Mouse (Mus musculus) heart, embryonic 16.5 days (tissue): ENCODE measurements around the gene Lta. TPM values are rescaled to one million over a fixed set of nuclear protein-coding genes. Genes with fewer than 3 reads are reported as not detected.

Source experiments
- ATAC-seq: fragments of 200-750 bp; cut with Nextera tagmentation; replicated peaks from 2 replicates; pipeline ENCODE4 v1.8.0; 2017; ENCODE audit warnings: moderate number of reproducible peaks; ENCODE audit not compliant: insufficient read depth, low FRiP score; ENCODE audit errors: extremely low read depth
- H3K27ac ChIP-seq: fragments of 300-500 bp; sonication (generic); 2 replicates; pipeline ENCODE4 v1.5.1; 2014; ENCODE audit warnings: mild to moderate bottlenecking, low read length, control low read depth, moderate library complexity
- H3K27me3 ChIP-seq: fragments of 300-500 bp; sonication (generic); 2 replicates; pipeline ENCODE4 v1.6.1; 2014; ENCODE audit warnings: low read length, mixed read lengths; ENCODE audit not compliant: control insufficient read depth, insufficient read depth
- H3K36me3 ChIP-seq: fragments of 300-500 bp; sonication (generic); 2 replicates; pipeline ENCODE4 v1.6.1; 2014; ENCODE audit not compliant: control insufficient read depth, insufficient read depth
- H3K4me1 ChIP-seq: fragments of 300-500 bp; sonication (generic); 2 replicates; pipeline ENCODE4 v1.6.1; 2014; ENCODE audit warnings: low read length, mixed read lengths; ENCODE audit not compliant: control insufficient read depth, insufficient read depth
- H3K4me2 ChIP-seq: fragments of 300-500 bp; sonication (generic); 2 replicates; pipeline ENCODE4 v1.6.1; 2014; ENCODE audit warnings: low read depth, mild to moderate bottlenecking, control low read depth, low read length
- H3K4me3 ChIP-seq: fragments of 300-500 bp; sonication (generic); 2 replicates; pipeline ENCODE4 v1.5.1; 2014; ENCODE audit warnings: mild to moderate bottlenecking, control low read depth, low read length
- H3K9ac ChIP-seq: fragments of 300-500 bp; sonication (generic); 2 replicates; pipeline ENCODE4 v1.6.1; 2014; ENCODE audit warnings: low read length, control low read depth
- H3K9me3 ChIP-seq: fragments of 300-500 bp; sonication (generic); replicated peaks from 2 replicates; pipeline ENCODE4 v1.6.1; 2016; ENCODE audit warnings: low read length; ENCODE audit not compliant: control insufficient read depth
- WGBS: fragments of 180-500 bp; shearing (Covaris S2); extraction: QIAGEN DNeasy Blood & Tissue Kit; methylation state at CpG from one replicate; pipeline ENCODE4 v1.1.7; 2014; 5-methylcytosine and 5-hydroxymethylcytosine counted together
- polyA plus RNA-seq: library from polyadenylated mRNA; unstranded; fragments of >200 nt; fragmentation: Nextera tagmentation; extraction: Ambion mirVana; gene quantifications from 2 replicates; pipeline ENCODE4 v1.2.1, GENCODE M21; 2015

Gene Lta
- polyA plus RNA-seq, 1 experiment from 2014 or later: 0.79 TPM

- Histone ChIP-seq H3K4me1 (peaks cover 7% of the 10 kb centered on the region), H3K9ac (0 out of 2 replicates have a peak within 1 kb of the TSS, but pooled peaks have one; percentile 18), H3K9me3 (no peaks in the 10 kb centered on the region), H3K27me3 (no peaks in the 10 kb centered on the region), H3K4me3 (no peak within 1 kb of the TSS), H3K4me2 (no peak within 1 kb of the TSS), H3K27ac (peak within 1 kb of the TSS; percentile 75), H3K36me3 (peaks cover 8% of the 10 kb centered on the region; the same call in 1 of the 2 replicates)
- ATAC-seq: no peak
- WGBS: 60% methylated on average over 28 of the region's 28 CpGs
Measured at GRCm38 (mm10) chr17:35220156-35220952, 15.2 kb upstream of the Lta start, which contains the start of gene Gm16181. Gene Gm16181, plus strand, starts transcription at chr17:35220834.

GRCm38 (mm10) chr17:35219601-35220041 is 14.5 kb upstream of the Lta start:
- H3K27ac ChIP-seq: peak overlapping the region; percentile 39
- no peaks in the 10 kb centered on the region for H3K27me3 ChIP-seq
- no peaks in the 10 kb centered on the region for H3K9me3 ChIP-seq
- no peak for ATAC-seq
- H3K9ac ChIP-seq: no peak overlapping the region
- no peak overlapping the region for H3K4me2 ChIP-seq
- 54% methylated on average over 6 of the region's 6 CpGs for WGBS
- 0 out of 2 replicates have a peak, but pooled peaks cover 2% of the 10 kb centered on the region for H3K36me3 ChIP-seq
- no peak overlapping the region for H3K4me3 ChIP-seq
- H3K4me1 ChIP-seq: peaks cover 7% of the 10 kb centered on the region

- H3K9ac ChIP-seq: no peak overlapping the region
- no peak overlapping the region for H3K4me3 ChIP-seq
- no peaks in the 10 kb centered on the region for H3K9me3 ChIP-seq
- H3K4me2 ChIP-seq: no peak overlapping the region
- H3K27ac ChIP-seq: peak overlapping the region; percentile 62
- H3K27me3 ChIP-seq: no peaks in the 10 kb centered on the region
- ATAC-seq: peak; percentile 52
- peaks cover 7% of the 10 kb centered on the region for H3K4me1 ChIP-seq
- H3K36me3 ChIP-seq: 0 out of 2 replicates have a peak, but pooled peaks cover 2% of the 10 kb centered on the region
- 64% methylated on average over 18 of the region's 18 CpGs for WGBS
Measured at GRCm38 (mm10) chr17:35218516-35219193, 13.5 kb upstream of the Lta start.

- no peak overlapping the region for H3K9ac ChIP-seq
Measured at GRCm38 (mm10) chr17:35213071-35213470, 7.9 kb upstream of the Lta start.

GRCm38 (mm10) chr17:35210593-35210992 is 5.4 kb upstream of the Lta start:
- no peak overlapping the region for H3K9ac ChIP-seq
- H3K36me3 ChIP-seq: no peaks in the 10 kb centered on the region
- no peak overlapping the region for H3K4me2 ChIP-seq
- ATAC-seq: no peak
- no peaks in the 10 kb centered on the region for H3K4me1 ChIP-seq
- no peak overlapping the region for H3K27ac ChIP-seq
- H3K4me3 ChIP-seq: no peak overlapping the region
- H3K27me3 ChIP-seq: 0 out of 2 replicates have a peak, but pooled peaks cover 2% of the 10 kb centered on the region
- no peaks in the 10 kb centered on the region for H3K9me3 ChIP-seq
- WGBS: 68% methylated on average over 3 of the region's 3 CpGs

More at GRCm38 (mm10) chr17:35213071-35213470, 7.9 kb upstream of the Lta start:
- Histone ChIP-seq H3K4me1 (no peaks in the 10 kb centered on the region), H3K27ac (no peak overlapping the region), H3K9me3 (no peaks in the 10 kb centered on the region), H3K4me3 (no peak overlapping the region), H3K36me3 (no peaks in the 10 kb centered on the region), H3K27me3 (0 out of 2 replicates have a peak, but pooled peaks cover 2% of the 10 kb centered on the region), H3K4me2 (no peak overlapping the region)
- 88% methylated on average over 5 of the region's 5 CpGs for WGBS
- no peak for ATAC-seq

- WGBS: 64% methylated on average over 12 of the region's 12 CpGs
Measured at GRCm38 (mm10) chr17:35209785-35210535, 4.8 kb upstream of the Lta start.

GRCm38 (mm10) chr17:35205380-35205769 is 224 bp upstream of the Lta start:
- no peak for ATAC-seq
- no peak overlapping the region for H3K27ac ChIP-seq
- no peaks in the 10 kb centered on the region for H3K36me3 ChIP-seq
- H3K27me3 ChIP-seq: peaks cover 33% of the 10 kb centered on the region
- no peak overlapping the region for H3K4me3 ChIP-seq
- no peaks in the 10 kb centered on the region for H3K9me3 ChIP-seq
- 0 out of 2 replicates have a peak, but pooled peaks cover 4% of the 10 kb centered on the region for H3K4me1 ChIP-seq
- peak overlapping the region; percentile 53; the same call in 1 of the 2 replicates for H3K9ac ChIP-seq
- 48% methylated on average over 10 of the region's 10 CpGs for WGBS
- H3K4me2 ChIP-seq: no peak overlapping the region; the same call in 1 of the 2 replicates

More at GRCm38 (mm10) chr17:35209785-35210535, 4.8 kb upstream of the Lta start:
- Histone ChIP-seq H3K4me1 (no peaks in the 10 kb centered on the region), H3K27me3 (peaks cover 7% of the 10 kb centered on the region), H3K4me3 (no peak overlapping the region), H3K36me3 (no peaks in the 10 kb centered on the region), H3K4me2 (no peak overlapping the region), H3K9me3 (no peaks in the 10 kb centered on the region), H3K27ac (no peak overlapping the region), H3K9ac (no peak overlapping the region)
- ATAC-seq: no peak

- H3K4me3 ChIP-seq: no peak overlapping the region
- peaks cover 39% of the 10 kb centered on the region for H3K27me3 ChIP-seq
- H3K9me3 ChIP-seq: no peaks in the 10 kb centered on the region
- H3K36me3 ChIP-seq: no peaks in the 10 kb centered on the region
- no peak overlapping the region for H3K27ac ChIP-seq
- 0 out of 2 replicates have a peak, but pooled peaks cover 4% of the 10 kb centered on the region for H3K4me1 ChIP-seq
- 69% methylated on average over 4 of the region's 4 CpGs for WGBS
- ATAC-seq: no peak
- no peak overlapping the region for H3K9ac ChIP-seq
- no peak overlapping the region for H3K4me2 ChIP-seq
Measured at GRCm38 (mm10) chr17:35202442-35202841, 2.7 kb downstream of the Lta start.
